Mouse (Mus musculus): ENCODE results near the gene Usp6nl.

GRCm38 (mm10) chr2:6442302-6442701 lies 119.8 kb downstream of the Usp6nl start:
- TF ChIP-seq HCFC1 (IDR thresholded peaks at IDR 0.05; ENCODE audit: borderline replicate concordance, insufficient read depth, low read length), result no peak
- no peak for TF ChIP-seq ZNF384 (IDR thresholded peaks at IDR 0.05; ENCODE audit: low read depth, low read length)
- TF ChIP-seq CHD2 (IDR thresholded peaks at IDR 0.05; ENCODE audit: low read depth, low read length), result no peak
